Mouse (Mus musculus) bone marrow, adult 2 months (tissue): Measurements from ENCODE around the gene Fyn.

ENCODE experiments used
- CTCF ChIP-seq: fragments of 200-500 bp; IDR thresholded peaks from 2 replicates; pipeline ENCODE4 v1.5.1; 2011; ENCODE audit warnings: low read length, control low read depth; ENCODE audit not compliant: control insufficient read depth, insufficient read depth
- POLR2A ChIP-seq: fragments of 200-500 bp; IDR thresholded peaks from 2 replicates; pipeline ENCODE4 v1.6.1; 2011; ENCODE audit warnings: low read depth, mild to moderate bottlenecking, control low read depth, low read length, borderline replicate concordance; ENCODE audit not compliant: control insufficient read depth

DNA sequence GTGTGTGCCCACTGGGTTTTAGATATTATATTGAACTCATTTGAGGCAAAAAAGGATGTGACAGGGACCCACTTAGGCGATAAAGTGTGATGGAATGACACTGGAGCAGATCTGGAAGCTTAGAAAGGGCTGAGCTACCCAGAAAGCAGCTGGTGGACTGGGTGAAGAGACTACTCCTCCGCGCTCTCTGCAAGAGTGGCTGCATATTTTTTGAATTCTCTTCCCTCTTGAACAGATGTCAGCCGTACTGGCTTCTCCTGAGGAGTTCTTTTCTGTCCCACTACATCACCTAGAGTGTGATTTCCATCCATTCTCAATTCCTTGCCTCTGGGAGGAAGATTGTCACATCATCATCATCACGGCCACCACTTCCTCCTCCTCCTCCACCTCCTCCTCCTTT is 26.9 kb downstream of the Fyn start:
- no peak for TF ChIP-seq POLR2A
- TF ChIP-seq CTCF: no peak
